Mouse (Mus musculus): ENCODE data around the gene Riok1. TPM values are rescaled to one million over a fixed set of nuclear protein-coding genes. Genes with fewer than 3 reads are reported as not detected.

Riok1 gene
- total RNA-seq, 4 experiments from 2014 or later, result 28.6 to 33.0 (median 30.6) TPM

GRCm38 (mm10) chr13:38064854-38065663 lies 28.3 kb downstream of the Riok1 start:
- peak; percentile 24 to 34 for DNase-seq (ENCODE audit: low spot score in 2 of 2)

- no peak for DNase-seq (ENCODE audit: low spot score in 2 of 2)
Observed at GRCm38 (mm10) chr13:38070945-38071344, 34.1 kb downstream of the Riok1 start.

GRCm38 (mm10) chr13:38073374-38074307 lies 36.8 kb downstream of the Riok1 start:
- DNase-seq (ENCODE audit: low spot score in 2 of 2), result no peak

GRCm38 (mm10) chr13:38074404-38074803 lies 37.6 kb downstream of the Riok1 start:
- no peak for DNase-seq (ENCODE audit: low spot score in 2 of 2)

GRCm38 (mm10) chr13:38077113-38077512 lies 40.3 kb downstream of the Riok1 start:
- no peak for DNase-seq (ENCODE audit: low spot score in 2 of 2)

GRCm38 (mm10) chr13:38078836-38079235 lies 42.0 kb downstream of the Riok1 start:
- DNase-seq (ENCODE audit: low spot score in 2 of 2), result no peak

GRCm38 (mm10) chr13:38079366-38079765 lies 42.6 kb downstream of the Riok1 start:
- DNase-seq (ENCODE audit: low spot score in 2 of 2), result no peak

GRCm38 (mm10) chr13:38080014-38080413 lies 43.2 kb downstream of the Riok1 start:
- no peak for DNase-seq (ENCODE audit: low spot score in 2 of 2)

GRCm38 (mm10) chr13:38080725-38081124 lies 43.9 kb downstream of the Riok1 start:
- no peak for DNase-seq (ENCODE audit: low spot score in 2 of 2)

GRCm38 (mm10) chr13:38081161-38081560 lies 44.4 kb downstream of the Riok1 start:
- no peak for DNase-seq (ENCODE audit: low spot score in 2 of 2)

GRCm38 (mm10) chr13:38086711-38087110 lies 49.9 kb downstream of the Riok1 start:
- no peak for DNase-seq (ENCODE audit: low spot score in 2 of 2)

- DNase-seq (ENCODE audit: low spot score in 2 of 2), result no peak
Observed at GRCm38 (mm10) chr13:38088008-38088407, 51.2 kb downstream of the Riok1 start.

- DNase-seq (ENCODE audit: low spot score in 2 of 2), result no peak
Observed at GRCm38 (mm10) chr13:38089449-38089848, 52.7 kb downstream of the Riok1 start.

- DNase-seq (ENCODE audit: low spot score in 2 of 2), result no peak
Observed at GRCm38 (mm10) chr13:38089871-38090270, 53.1 kb downstream of the Riok1 start.

- DNase-seq (ENCODE audit: low spot score in 2 of 2), result no peak
Observed at GRCm38 (mm10) chr13:38096207-38096606, 59.4 kb downstream of the Riok1 start.

- DNase-seq (ENCODE audit: low spot score in 2 of 2), result peak in 1 of 2 experiments; percentile 11
Observed at GRCm38 (mm10) chr13:38103406-38103805, 66.6 kb downstream of the Riok1 start.

GRCm38 (mm10) chr13:38104501-38104900 lies 67.7 kb downstream of the Riok1 start:
- DNase-seq (ENCODE audit: low spot score in 2 of 2), result no peak

- DNase-seq (ENCODE audit: low spot score in 2 of 2), result no peak
Observed at GRCm38 (mm10) chr13:38109081-38109480, 72.3 kb downstream of the Riok1 start.

Measured in layer of hippocampus, adult 8-10 months (tissue).